Mouse (Mus musculus) intestine, embryonic 14.5 days (tissue): ENCODE measurements at regions not wholly inside any gene's neighbourhood (a gene's known extent, or its start where the extent isn't known, plus 50 kb on each side); places are given as distances from the start of the nearest gene placed in this dataset.

Source experiments
- ATAC-seq: fragments of 200-750 bp; cut with Nextera tagmentation; replicated peaks from 2 replicates; pipeline ENCODE4 v1.8.0; 2017; ENCODE audit warnings: low read depth, moderate number of reproducible peaks, moderate TSS enrichment, moderate library complexity; ENCODE audit not compliant: low FRiP score, low TSS enrichment
- DNase-seq: peaks from one replicate; pipeline ENCODE4 v3.0.0-alpha.2; 2018; ENCODE audit warnings: low spot score
- H3K27ac ChIP-seq: fragments of 300-500 bp; sonication (generic); 2 replicates; pipeline ENCODE4 v1.5.1; 2014; ENCODE audit warnings: low read depth, mild to moderate bottlenecking, control low read depth
- H3K27me3 ChIP-seq: fragments of 300-500 bp; sonication (generic); replicated peaks from 2 replicates; pipeline ENCODE4 v1.6.1; 2014; ENCODE audit warnings: low read length, control low read depth; ENCODE audit not compliant: control insufficient read depth, insufficient read depth
- H3K36me3 ChIP-seq: fragments of 300-500 bp; sonication (generic); 2 replicates; pipeline ENCODE4 v1.6.1; 2014; ENCODE audit warnings: low read length, control low read depth; ENCODE audit not compliant: control insufficient read depth, insufficient read depth
- H3K4me1 ChIP-seq: fragments of 300-500 bp; sonication (generic); replicated peaks from 2 replicates; pipeline ENCODE4 v1.6.1; 2014; ENCODE audit warnings: low read length, control low read depth, mixed read lengths; ENCODE audit not compliant: control insufficient read depth, insufficient read depth
- H3K4me2 ChIP-seq: fragments of 300-500 bp; sonication (generic); 2 replicates; pipeline ENCODE4 v1.6.1; 2014; ENCODE audit warnings: low read length
- H3K4me3 ChIP-seq: fragments of 300-500 bp; sonication (generic); 2 replicates; pipeline ENCODE4 v1.5.1; 2014; ENCODE audit warnings: low read depth, low read length, control low read depth, mixed read lengths
- H3K9ac ChIP-seq: fragments of 300-500 bp; sonication (generic); 2 replicates; pipeline ENCODE4 v1.6.1; 2014; ENCODE audit warnings: mild to moderate bottlenecking, low read length
- H3K9me3 ChIP-seq: fragments of 300-500 bp; sonication (generic); 2 replicates; pipeline ENCODE4 v1.6.1; 2016; ENCODE audit warnings: low read length, control low read depth; ENCODE audit not compliant: control insufficient read depth
- WGBS: fragments of 180-500 bp; shearing (Covaris S2); extraction: QIAGEN DNeasy Blood & Tissue Kit; methylation state at CpG from one replicate; pipeline ENCODE4 v1.1.7; 2014; 5-methylcytosine and 5-hydroxymethylcytosine counted together

DNA sequence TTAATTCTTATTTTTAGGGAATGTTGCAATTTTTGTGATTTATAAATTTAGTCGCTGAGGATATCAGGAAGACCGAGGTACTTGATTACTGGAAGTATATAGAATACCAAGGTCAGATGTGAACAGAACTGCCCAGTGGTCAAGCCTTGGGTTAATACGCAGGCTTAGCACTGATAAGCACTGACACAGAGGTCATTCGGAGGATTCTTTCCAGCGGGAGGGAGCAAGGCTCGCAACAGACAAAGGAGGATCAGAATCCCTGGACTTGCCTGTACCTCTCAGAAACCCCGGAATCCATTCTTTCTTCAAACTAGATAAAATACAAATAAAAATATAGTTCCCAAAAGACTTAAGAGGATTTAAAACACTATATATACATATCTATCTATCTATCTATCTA lies 85.7 kb upstream of the Arhgap32 start:
- no peak for DNase-seq
- no peak overlapping the region for H3K9ac ChIP-seq
- peaks cover 23% of the 10 kb centered on the region; the same call in 1 of the 2 replicates for H3K4me1 ChIP-seq
- no peak for ATAC-seq
- 68% methylated on average over 7 of the region's 7 CpGs for WGBS
- no peak overlapping the region for H3K4me3 ChIP-seq
- H3K4me2 ChIP-seq = no peak overlapping the region
- no peaks in the 10 kb centered on the region for H3K27me3 ChIP-seq
- H3K36me3 ChIP-seq = no peaks in the 10 kb centered on the region
- H3K9me3 ChIP-seq = no peaks in the 10 kb centered on the region
- no peak overlapping the region for H3K27ac ChIP-seq

GRCm38 (mm10) chr9:32031950-32032453 lies 83.9 kb upstream of the Arhgap32 start:
- Histone ChIP-seq H3K4me3 (peak overlapping the region; percentile 69), H3K9ac (peak overlapping the region; percentile 90), H3K27ac (peak overlapping the region; percentile 69), H3K27me3 (no peaks in the 10 kb centered on the region), H3K4me2 (peak overlapping the region; percentile 70), H3K4me1 (peaks cover 23% of the 10 kb centered on the region; the same call in 1 of the 2 replicates), H3K9me3 (no peaks in the 10 kb centered on the region), H3K36me3 (no peaks in the 10 kb centered on the region)
- ATAC-seq (peak; percentile 93), DNase-seq (peak; percentile 91)
- 0% methylated on average over 44 of the region's 64 CpGs for WGBS

- Histone ChIP-seq H3K9ac (peak overlapping the region; percentile 90), H3K36me3 (no peaks in the 10 kb centered on the region), H3K4me3 (peak overlapping the region; percentile 69), H3K4me2 (peak overlapping the region; percentile 70), H3K9me3 (no peaks in the 10 kb centered on the region), H3K27ac (peak overlapping the region; percentile 69), H3K27me3 (no peaks in the 10 kb centered on the region), H3K4me1 (peaks cover 23% of the 10 kb centered on the region; the same call in 1 of the 2 replicates)
- 0% methylated on average over 35 of the region's 94 CpGs for WGBS
- ATAC-seq (peak; percentile 72), DNase-seq (peak; percentile 85)
These were observed 83.3 kb upstream of the Arhgap32 start for GRCm38 (mm10) chr9:32032521-32033185.

DNA sequence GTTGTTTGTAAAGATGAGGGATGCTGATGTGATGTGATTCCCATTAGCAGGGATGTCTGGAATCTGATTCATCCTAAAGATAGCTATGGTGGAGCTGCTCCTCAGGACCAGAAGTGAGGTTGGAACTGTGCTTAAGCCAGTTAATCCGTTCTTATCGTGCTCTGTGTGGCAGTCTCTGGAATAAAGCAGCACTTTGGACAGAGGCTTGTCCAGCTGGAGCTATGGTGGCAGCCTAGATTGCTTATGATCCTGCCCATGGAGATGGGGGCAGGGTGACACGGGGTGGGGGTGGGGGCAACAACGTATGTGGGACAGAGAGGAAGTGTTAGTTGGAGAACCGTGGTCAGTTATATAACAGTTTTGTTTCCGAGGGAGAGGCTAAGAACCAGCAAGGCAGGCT lies 82.0 kb upstream of the Arhgap32 start:
- Histone ChIP-seq H3K4me1 (peaks cover 20% of the 10 kb centered on the region; the same call in 1 of the 2 replicates), H3K4me2 (no peak overlapping the region; the same call in 1 of the 2 replicates), H3K27ac (no peak overlapping the region), H3K4me3 (no peak overlapping the region), H3K27me3 (no peaks in the 10 kb centered on the region), H3K36me3 (no peaks in the 10 kb centered on the region), H3K9ac (no peak overlapping the region), H3K9me3 (no peaks in the 10 kb centered on the region)
- ATAC-seq = no peak
- DNase-seq = no peak
- 22% methylated on average over 6 of the region's 6 CpGs for WGBS

GRCm38 (mm10) chr9:32039999-32040398 lies 75.9 kb upstream of the Arhgap32 start:
- WGBS = 97% methylated on average over 2 of the region's 2 CpGs
- no peak for DNase-seq

GRCm38 (mm10) chr9:32043344-32043743 lies 72.6 kb upstream of the Arhgap32 start:
- H3K9ac ChIP-seq = no peak overlapping the region
- H3K4me2 ChIP-seq = no peak overlapping the region
- no peaks in the 10 kb centered on the region for H3K36me3 ChIP-seq
- H3K4me3 ChIP-seq = no peak overlapping the region
- ATAC-seq (no peak), DNase-seq (no peak)
- no peak overlapping the region for H3K27ac ChIP-seq
- H3K27me3 ChIP-seq = no peaks in the 10 kb centered on the region
- no peaks in the 10 kb centered on the region for H3K9me3 ChIP-seq
- 70% methylated on average over 1 of the region's 1 CpGs for WGBS
- no peaks in the 10 kb centered on the region for H3K4me1 ChIP-seq

More at GRCm38 (mm10) chr9:32039999-32040398, 75.9 kb upstream of the Arhgap32 start:
- no peaks in the 10 kb centered on the region for H3K9me3 ChIP-seq
- H3K27me3 ChIP-seq = no peaks in the 10 kb centered on the region
- H3K4me2 ChIP-seq = no peak overlapping the region
- no peak overlapping the region for H3K27ac ChIP-seq
- no peaks in the 10 kb centered on the region for H3K36me3 ChIP-seq
- no peak for ATAC-seq
- no peak overlapping the region for H3K4me3 ChIP-seq
- H3K9ac ChIP-seq = no peak overlapping the region
- H3K4me1 ChIP-seq = peaks cover 1% of the 10 kb centered on the region; the same call in 1 of the 2 replicates

DNA sequence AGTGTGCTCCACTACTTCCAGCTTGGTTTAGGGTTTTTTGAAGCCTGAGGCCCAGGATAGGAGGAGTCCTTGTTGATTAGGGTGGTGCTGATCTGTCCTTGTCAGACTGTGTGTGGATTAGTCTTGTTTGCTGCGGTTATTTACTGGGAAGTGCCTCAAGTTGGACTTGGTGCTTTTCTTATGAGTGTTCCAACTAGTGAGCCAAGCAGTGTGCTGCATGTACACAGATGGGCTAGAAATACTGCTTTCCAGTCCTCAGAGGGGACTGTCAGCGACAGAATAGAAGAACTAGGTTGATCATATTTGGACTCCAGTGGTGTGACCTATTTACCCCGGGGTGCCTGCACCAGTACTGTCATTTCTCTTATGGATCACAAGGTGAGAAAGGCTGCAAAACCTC lies 69.1 kb upstream of the Arhgap32 start:
- Histone ChIP-seq H3K36me3 (no peaks in the 10 kb centered on the region), H3K27me3 (no peaks in the 10 kb centered on the region), H3K4me1 (peaks cover 12% of the 10 kb centered on the region), H3K27ac (no peak overlapping the region), H3K4me2 (no peak overlapping the region), H3K4me3 (no peak overlapping the region), H3K9ac (no peak overlapping the region), H3K9me3 (no peaks in the 10 kb centered on the region)
- no peak for DNase-seq
- 89% methylated on average over 3 of the region's 3 CpGs for WGBS
- no peak for ATAC-seq

DNA sequence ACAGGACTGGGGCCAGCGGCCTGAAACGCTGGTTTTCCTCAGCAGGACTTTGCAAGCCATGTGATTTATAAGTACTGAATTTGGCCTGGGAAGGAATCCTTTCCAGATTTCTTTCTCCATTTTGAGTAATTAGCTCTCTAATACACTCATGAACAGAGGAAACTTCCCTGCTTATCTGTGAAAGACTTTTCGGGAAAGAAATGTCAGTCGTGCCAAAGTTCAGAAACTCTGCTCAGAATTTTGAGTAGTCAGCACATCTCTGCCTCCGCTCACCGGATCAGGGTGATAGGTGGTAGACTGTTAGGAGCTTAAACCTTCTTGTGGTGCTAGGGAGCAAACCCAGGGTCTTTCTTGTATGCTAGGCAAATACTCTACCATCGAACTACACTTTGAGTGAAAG lies 67.0 kb upstream of the Arhgap32 start:
- no peaks in the 10 kb centered on the region for H3K9me3 ChIP-seq
- H3K9ac ChIP-seq = no peak overlapping the region
- no peaks in the 10 kb centered on the region for H3K27me3 ChIP-seq
- DNase-seq = no peak
- WGBS = 62% methylated on average over 7 of the region's 7 CpGs
- H3K4me2 ChIP-seq = no peak overlapping the region
- H3K4me3 ChIP-seq = no peak overlapping the region
- no peak for ATAC-seq
- no peaks in the 10 kb centered on the region for H3K36me3 ChIP-seq
- 0 out of 2 replicates have a peak overlapping the region, but pooled peaks have one; percentile 16 for H3K27ac ChIP-seq
- peaks cover 12% of the 10 kb centered on the region for H3K4me1 ChIP-seq

DNA sequence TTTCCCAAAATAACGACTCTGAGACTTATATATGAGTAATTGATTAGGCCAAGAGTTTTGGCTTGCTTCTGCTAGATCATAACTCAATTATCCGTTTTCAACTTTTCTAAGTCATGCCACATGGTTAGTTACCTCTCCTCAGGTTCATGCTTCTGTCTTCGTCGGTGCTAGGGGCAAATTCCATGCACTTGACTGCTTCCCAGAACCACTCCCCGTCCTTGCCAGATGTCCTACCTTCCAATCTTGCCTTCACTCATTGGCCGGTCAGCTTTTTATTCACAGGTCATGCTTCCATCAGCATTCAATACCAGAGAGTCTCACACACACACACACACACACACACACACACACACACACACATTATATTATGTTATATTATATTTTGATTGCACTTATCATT lies 66.4 kb upstream of the Arhgap32 start:
- WGBS = 77% methylated on average over 6 of the region's 6 CpGs
- ATAC-seq (no peak), DNase-seq (no peak)
- Histone ChIP-seq H3K27ac (no peak overlapping the region), H3K9ac (no peak overlapping the region), H3K27me3 (no peaks in the 10 kb centered on the region), H3K9me3 (no peaks in the 10 kb centered on the region), H3K4me2 (no peak overlapping the region), H3K4me1 (peaks cover 12% of the 10 kb centered on the region), H3K4me3 (no peak overlapping the region), H3K36me3 (no peaks in the 10 kb centered on the region)
